Mouse (Mus musculus): ENCODE results near the gene Mrgprb8. TPM values are rescaled to one million over a fixed set of nuclear protein-coding genes. Genes with fewer than 3 reads are reported as not detected.
"Not testable (repeated sequence)": the region's sequence is repeated elsewhere in the genome, so short reads cannot be mapped to it uniquely, and the experiment has no call there.

The Mrgprb8 gene
- total RNA-seq (2017), result not detected in 2 replicates

- ATAC-seq (ENCODE audit: extremely low read depth, insufficient number of reproducible peaks, low FRiP score, poor library complexity, severe bottlenecking), result no peak
These were observed at the start of gene Mrgprb8 for GRCm38 (mm10) chr7:48388226-48388625. Gene Mrgprb8, plus strand, starts transcription at chr7:48388526.

GRCm38 (mm10) chr7:48435936-48436335, 47.6 kb downstream of the Mrgprb8 start:
- ATAC-seq (ENCODE audit: extremely low read depth, insufficient number of reproducible peaks, low FRiP score, poor library complexity, severe bottlenecking), result not testable (repeated sequence)

GRCm38 (mm10) chr7:48436581-48436980, 48.3 kb downstream of the Mrgprb8 start:
- no peak for ATAC-seq (ENCODE audit: extremely low read depth, insufficient number of reproducible peaks, low FRiP score, poor library complexity, severe bottlenecking)

Other genes with a start within 250 kb of the Mrgprb8 start
- not detected in 2 replicates for gene Mrgprb5, start 219.5 kb upstream of the Mrgprb8 start, total RNA-seq (2017)
- gene Mrgprb4, start 189.2 kb upstream of the Mrgprb8 start, total RNA-seq (2017), result not detected in 2 replicates
- not detected in 2 replicates for gene Mrgprb1, start 67.8 kb downstream of the Mrgprb8 start, total RNA-seq (2017)
- gene Mrgprx2, start 110.8 kb downstream of the Mrgprb8 start, total RNA-seq (2017), result 0.12 TPM in 1 of 2 replicates, not detected in the other
- not detected in 2 replicates for gene Mrgprb2, start 169.6 kb downstream of the Mrgprb8 start, total RNA-seq (2017)